Mouse (Mus musculus) brown adipose tissue, adult 24 weeks (tissue): ENCODE measurements at regions not wholly inside any gene's neighbourhood (a gene's known extent, or its start where the extent isn't known, plus 50 kb on each side); places are given as distances from the start of the nearest gene placed in this dataset.

Source experiments
- H3K27ac ChIP-seq: fragments of 200-500 bp; replicated peaks from 2 replicates; pipeline ENCODE4 v1.5.1; 2012; ENCODE audit warnings: low read depth, mild to moderate bottlenecking, low read length
- H3K4me1 ChIP-seq: fragments of 200-500 bp; 2 replicates; pipeline ENCODE4 v1.6.1; 2012; ENCODE audit warnings: low read length, mixed read lengths; ENCODE audit not compliant: control insufficient read depth, insufficient read depth, insufficient read length
- H3K4me3 ChIP-seq: fragments of 200-500 bp; 2 replicates; pipeline ENCODE4 v1.5.1; 2012; ENCODE audit warnings: low read depth, mild to moderate bottlenecking, low read length, moderate library complexity; ENCODE audit not compliant: insufficient read depth

DNA sequence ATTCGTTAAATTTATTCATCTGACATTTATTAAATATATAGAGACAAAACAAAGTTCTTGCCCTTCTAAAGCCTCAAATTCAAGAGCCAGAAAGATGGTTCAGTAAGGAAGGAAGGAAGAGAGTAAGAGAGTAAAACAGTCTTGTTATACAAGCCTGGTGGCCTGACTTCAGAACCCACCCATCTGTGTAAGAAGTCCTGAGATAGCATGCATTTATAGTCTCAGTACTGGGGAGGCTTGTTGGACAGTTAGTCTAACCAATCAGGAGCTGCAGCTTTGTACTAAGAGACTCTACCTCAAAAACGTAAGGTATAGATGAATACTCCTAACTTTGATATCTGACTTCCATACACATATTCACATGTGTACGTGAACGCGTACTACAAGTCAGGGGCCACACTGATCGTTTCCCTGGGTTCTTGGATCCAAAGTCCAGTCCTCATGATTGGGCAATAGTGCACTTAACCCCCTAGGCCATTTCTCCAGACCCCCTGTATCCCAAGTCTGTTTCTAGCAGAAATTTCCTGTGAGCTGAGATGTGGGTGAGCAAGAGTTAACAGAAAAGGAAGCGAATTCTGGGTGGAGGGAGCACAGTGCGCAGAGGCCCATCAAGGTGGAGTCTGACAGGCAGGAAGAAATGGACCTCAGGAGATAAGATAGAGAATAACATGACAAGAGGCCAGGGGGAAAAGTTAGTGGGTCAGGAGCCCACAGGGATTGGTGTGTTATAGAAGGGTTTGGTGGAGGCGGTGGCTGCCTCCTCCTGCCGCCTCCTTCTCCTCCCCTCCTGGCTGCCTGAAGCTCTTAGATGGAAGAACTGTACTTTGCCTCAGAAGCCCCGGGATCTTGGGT, 187.0 kb downstream of the Kit start:
- Histone ChIP-seq H3K27ac (no peak overlapping the region), H3K4me3 (no peak overlapping the region), H3K4me1 (0 out of 2 replicates have a peak, but pooled peaks cover 4% of the 10 kb centered on the region)

DNA sequence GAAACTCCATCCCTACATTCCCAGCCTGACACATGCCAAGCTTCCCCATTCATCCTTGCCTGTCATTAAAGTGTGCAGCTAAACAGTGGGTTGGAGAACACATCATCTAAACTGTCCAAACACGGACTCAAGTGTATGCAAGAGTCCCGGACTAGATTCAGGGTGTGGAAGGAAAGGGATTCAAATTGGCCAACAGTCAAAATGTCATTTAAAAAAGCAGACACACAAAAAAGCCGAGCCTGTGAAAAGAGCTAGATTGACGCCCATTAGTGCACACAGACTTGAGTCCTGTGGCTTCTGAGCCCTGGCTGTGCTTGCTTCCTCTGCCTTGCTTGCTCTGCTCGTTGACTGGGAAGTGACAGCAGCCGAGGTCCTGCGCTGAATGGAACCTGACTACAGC, 181.5 kb downstream of the Kit start:
- no peaks in the 10 kb centered on the region for H3K4me1 ChIP-seq
- no peak overlapping the region for H3K4me3 ChIP-seq
- no peak overlapping the region for H3K27ac ChIP-seq

DNA sequence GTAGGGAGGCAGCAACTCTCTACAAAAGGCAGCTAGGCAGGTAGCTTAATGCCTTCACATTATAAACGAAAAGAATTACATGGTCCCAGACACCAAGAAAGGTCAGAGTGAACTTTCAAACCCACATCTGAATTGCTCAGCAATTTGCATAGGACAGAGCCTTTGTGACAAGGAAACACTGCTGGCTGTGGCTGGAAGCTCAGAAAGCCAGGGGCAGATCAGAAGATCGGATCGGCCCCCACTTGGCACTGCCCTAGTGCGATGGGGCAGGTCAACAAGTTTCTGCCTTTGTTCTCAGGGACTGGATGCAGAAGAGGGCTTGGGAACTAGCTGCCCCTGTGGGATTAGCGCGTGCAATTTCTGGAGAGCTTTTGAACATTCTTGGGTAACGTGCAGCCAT, 179.6 kb downstream of the Kit start:
- no peak overlapping the region for H3K27ac ChIP-seq

DNA sequence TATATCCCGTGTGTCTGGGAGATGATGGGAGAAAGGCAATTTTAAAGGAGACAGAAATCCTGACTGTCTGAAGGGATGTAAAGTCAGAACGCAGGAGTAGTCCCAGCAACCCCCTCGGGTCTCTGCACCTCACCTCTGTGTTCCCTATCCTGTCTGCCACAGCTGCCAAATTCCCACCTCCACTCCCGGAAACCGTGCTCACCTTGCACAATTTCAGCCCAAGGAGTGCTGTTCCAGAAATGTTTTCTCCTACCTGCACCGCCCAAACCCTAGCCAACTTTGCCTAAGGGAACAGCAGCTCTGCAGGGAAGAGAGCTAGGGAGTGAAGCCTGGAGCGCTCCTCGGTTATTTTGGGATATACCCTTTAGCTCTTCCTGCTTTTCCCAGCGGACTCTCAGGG, 170.6 kb downstream of the Kit start:
- H3K4me1 ChIP-seq, result no peaks in the 10 kb centered on the region
- no peak overlapping the region for H3K4me3 ChIP-seq

More for the DNA sequence above, 179.6 kb downstream of the Kit start:
- Histone ChIP-seq H3K4me3 (no peak overlapping the region), H3K4me1 (no peaks in the 10 kb centered on the region)

DNA sequence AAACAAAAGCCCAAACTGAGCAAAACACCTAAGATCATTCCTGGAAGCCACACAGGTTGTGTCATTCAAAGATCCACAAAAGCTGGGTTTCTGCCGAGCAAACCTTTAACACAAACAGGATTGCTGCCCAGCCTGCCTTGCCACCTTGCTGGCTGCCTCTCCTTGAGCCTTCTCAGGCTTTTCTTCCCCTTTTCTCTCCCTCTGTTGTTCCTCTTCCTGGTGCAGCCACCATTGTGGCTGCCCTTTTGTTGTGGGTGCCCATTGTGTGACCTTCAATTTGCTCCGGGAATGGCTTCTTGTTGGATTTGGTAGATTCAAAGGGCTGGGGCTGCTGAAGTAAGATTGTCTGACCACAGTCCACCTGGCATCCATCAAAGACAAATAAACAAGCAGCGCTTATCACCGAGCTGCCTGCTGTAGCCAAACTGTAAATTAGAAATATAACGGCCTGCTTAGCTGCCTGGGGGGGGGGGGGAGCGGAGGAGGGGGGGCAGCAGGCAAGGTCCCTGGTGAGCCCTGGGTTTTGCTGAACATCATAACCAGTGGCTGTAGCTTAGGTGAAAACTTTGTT, 169.8 kb downstream of the Kit start:
- H3K27ac ChIP-seq, result no peak overlapping the region
- no peak overlapping the region for H3K4me3 ChIP-seq
- no peaks in the 10 kb centered on the region for H3K4me1 ChIP-seq

More for the DNA sequence above, 170.6 kb downstream of the Kit start:
- H3K27ac ChIP-seq, result no peak overlapping the region

DNA sequence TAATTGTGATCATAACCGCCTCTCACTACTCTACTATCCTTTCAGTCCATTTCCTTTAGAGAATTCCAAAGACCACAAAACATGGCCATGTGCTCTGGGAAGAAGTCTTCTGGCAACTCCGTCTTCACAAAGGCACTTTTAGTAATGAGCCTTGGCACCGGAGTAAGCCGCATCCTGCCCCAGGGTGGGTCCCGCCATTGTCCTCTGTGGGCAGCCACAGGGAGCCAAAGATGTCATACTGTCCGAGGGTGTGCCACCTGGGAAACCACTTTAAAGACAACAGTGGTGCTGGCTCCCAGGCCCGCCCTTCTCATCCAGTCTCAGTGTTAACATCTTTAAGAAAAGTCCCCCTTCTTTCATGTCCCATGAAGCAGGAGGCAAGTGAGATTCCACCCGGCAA, 164.6 kb downstream of the Kit start:
- Histone ChIP-seq H3K4me1 (peaks cover 3% of the 10 kb centered on the region; the same call in 1 of the 2 replicates), H3K27ac (no peak overlapping the region), H3K4me3 (no peak overlapping the region)

DNA sequence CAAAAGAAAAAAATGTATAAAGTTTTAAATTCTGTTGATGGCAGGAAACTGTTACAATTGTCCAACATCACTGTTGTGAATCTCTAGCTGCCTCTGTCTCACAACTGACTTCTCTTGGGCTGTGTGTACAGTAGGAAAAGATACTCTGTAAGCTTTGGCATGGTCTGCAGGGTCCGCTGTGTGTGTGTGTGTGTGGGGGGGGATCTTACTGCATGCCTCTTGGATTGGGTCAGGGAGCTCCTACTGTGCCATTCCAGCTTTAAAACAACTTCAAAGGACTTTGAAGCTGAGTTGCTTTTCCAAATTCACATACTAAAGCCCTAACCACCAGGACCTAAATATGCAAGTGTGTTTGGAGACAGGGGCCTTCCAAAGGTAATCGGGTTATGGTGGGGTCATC, 163.7 kb downstream of the Kit start:
- no peak overlapping the region for H3K4me3 ChIP-seq
- no peak overlapping the region for H3K27ac ChIP-seq
- peaks cover 3% of the 10 kb centered on the region; the same call in 1 of the 2 replicates for H3K4me1 ChIP-seq

DNA sequence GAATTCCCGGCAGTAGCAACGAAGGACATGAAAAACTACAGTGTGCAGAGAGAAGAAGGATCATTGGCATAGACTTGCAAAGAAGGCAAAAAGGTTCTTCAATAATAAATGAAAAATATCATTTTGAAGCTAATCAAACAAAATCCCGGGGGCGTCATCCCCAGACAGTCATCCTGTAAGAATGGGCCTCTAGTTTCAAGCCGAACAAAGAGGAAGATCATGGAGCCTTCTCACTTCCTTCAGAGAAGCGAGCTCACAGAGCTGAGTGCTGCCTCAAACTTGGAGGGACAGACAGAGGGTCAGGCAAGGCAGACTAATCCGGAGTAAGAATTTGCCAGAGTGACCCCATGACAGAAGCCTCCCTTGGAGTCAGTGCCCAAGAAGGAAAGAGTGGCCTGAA, 163.0 kb downstream of the Kit start:
- H3K4me3 ChIP-seq, result no peak overlapping the region
- no peak overlapping the region for H3K27ac ChIP-seq

DNA sequence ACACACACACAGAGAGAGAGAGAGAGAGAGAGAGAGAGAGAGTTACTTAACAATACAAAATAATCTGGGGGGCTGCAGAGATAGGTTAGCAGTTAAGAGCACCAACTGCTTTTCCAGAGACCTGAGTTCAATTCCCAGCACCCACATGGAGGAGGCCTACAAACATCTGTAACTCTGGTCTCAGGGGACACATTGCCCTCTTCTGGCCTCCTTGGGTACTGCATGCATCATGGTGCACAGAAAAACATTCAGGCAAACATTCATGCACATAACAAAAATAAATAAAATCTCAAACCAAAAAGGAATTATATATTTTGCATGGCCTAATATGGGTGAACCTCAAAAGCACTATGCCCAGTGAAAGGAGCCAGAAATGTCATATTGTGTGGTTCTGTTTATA, 161.6 kb downstream of the Kit start:
- Histone ChIP-seq H3K27ac (no peak overlapping the region), H3K4me3 (no peak overlapping the region), H3K4me1 (peaks cover 3% of the 10 kb centered on the region; the same call in 1 of the 2 replicates)

More for the DNA sequence above, 163.0 kb downstream of the Kit start:
- peaks cover 3% of the 10 kb centered on the region; the same call in 1 of the 2 replicates for H3K4me1 ChIP-seq

DNA sequence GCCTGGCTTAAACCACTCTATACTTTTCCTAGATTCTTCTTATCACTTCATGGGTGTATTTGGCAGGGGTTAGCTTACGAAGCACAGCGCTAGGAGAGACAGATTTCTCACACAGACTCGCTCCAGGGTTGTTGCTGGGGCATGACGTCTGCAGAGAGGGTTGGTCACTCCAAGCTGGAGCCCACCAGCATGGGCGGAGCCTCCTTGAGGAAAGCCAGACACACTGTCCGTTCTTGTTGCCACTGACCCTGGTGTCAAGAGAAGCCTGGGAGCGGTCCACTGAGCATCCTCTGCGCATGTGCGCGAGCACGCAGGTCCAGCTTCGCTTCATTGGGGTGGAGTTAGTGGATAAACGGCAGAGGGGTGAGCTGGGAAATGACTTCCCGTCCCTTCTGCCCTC, 159.8 kb downstream of the Kit start:
- H3K4me3 ChIP-seq, result peak overlapping the region; percentile 33; the same call in 1 of the 2 replicates
- no peak overlapping the region for H3K27ac ChIP-seq
- peaks cover 3% of the 10 kb centered on the region for H3K4me1 ChIP-seq

DNA sequence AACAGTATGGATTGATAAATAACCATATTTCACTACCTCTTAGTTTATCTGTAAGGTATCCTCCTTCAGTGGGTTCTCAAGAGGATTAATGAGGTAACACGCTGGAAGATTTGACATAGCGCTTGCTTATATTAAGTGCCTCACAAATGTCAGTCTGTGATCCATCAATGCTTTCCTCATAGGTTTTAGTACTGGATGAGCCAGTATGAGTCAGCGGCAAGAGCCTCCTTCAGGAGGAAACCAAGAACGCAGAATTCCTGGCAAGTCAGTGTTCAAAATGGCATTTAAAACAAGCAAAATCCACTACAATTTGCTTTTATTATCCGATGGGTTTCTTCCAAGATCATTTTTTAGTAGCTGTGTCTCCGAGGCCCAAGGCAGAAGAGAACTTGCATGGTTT, 159.3 kb downstream of the Kit start:
- Histone ChIP-seq H3K27ac (no peak overlapping the region), H3K4me1 (no peaks in the 10 kb centered on the region; the same call in 1 of the 2 replicates), H3K4me3 (no peak overlapping the region)

DNA sequence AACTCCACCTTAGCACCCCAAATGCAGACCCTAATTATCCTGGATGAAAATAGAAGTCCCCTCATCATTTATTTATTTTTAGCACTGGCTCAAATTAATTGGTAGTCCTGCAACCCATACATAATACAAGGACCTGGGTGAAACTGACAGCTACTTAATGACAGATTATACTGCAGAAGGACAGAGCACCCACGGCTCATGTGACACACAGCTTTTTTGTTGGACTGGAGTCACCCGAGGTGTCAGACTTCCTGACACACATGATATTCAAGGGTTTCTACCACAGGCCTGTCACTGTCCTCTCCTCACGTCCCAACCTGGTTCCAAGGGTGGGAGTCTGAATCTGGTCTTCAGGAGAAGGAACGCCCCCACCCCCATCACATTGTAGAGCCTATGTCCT, 156.5 kb downstream of the Kit start:
- Histone ChIP-seq H3K4me3 (no peak overlapping the region), H3K27ac (no peak overlapping the region), H3K4me1 (no peaks in the 10 kb centered on the region; the same call in 1 of the 2 replicates)

DNA sequence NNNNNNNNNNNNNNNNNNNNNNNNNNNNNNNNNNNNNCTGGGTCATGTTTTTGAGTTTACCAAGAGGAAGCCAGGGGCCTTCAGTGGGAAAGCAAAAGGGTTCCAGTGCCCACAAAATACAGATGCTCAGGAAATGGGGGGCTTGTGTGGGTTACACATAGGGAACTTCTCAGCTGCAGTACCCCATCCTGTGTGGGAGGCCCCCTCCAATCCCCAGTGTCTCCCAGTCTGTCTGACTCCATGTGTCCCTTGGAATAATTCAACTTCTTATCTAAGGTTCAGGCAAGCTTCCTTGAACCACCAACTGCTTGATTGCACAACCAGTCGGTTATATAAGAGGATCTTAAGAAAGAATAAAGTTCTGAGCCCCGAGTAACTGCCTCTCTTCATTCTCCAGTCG, 156.0 kb downstream of the Kit start:
- no peaks in the 10 kb centered on the region; the same call in 1 of the 2 replicates for H3K4me1 ChIP-seq
- H3K27ac ChIP-seq, result no peak overlapping the region
- no peak overlapping the region for H3K4me3 ChIP-seq

DNA sequence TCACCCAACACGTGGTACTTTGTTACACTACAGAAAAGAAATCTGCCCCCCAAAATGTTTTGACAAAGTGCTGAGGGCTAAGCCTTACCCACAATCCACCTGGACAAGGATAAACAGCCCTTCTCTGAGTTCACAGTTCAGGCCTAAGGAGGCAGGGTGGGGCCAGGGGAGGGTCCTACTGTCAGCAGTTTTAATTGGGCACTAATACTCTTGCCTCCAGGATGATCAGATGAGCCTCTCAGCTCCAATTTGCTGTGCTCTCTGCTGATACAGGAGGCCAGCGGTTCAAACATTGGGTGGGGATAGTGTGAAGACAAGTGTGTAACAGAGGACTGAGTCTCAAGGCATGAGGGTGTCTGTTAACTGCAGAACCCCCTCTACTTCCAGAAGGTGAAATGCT, 146.6 kb downstream of the Kit start:
- H3K27ac ChIP-seq, result no peak overlapping the region
- H3K4me1 ChIP-seq, result no peaks in the 10 kb centered on the region
- H3K4me3 ChIP-seq, result no peak overlapping the region

DNA sequence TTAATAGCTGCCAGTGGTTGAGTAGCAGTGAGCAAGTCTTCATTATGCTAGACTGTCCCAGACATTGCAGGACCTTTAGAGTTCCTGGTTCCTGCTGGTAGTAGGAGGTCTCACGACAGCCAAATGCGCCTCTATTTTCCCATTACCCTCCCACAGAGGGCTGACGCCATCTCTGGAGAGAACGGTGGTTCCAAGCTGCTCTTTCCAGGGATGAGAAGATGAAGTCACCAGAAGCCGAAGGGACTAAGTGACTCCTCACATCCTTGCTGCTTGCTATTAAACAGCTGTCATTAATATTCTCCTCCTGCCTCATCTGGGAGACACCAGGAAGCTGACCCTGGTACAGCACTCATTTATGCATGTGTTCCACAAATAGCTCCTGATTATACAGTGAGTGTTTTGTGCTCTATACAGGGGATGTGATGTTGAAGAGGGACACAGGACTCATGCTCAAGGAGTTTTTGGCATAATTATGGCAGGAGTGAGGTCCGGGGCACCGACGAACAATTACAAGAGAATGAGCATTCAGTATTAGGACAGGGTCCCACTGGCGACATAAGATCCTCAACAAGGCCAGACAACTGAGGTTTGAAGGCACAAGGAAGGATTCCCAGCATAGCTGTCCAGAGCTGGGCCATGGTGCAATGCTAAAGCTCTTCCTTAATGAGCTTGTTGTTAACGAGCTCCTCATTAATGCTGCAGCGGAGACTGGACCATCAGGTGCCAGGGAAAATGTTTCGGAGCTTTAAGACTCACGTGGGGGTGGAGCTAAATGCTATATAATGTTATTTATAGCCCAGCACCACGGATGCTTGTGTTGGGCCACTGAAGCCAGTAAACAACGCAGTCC, 145.6 kb downstream of the Kit start:
- H3K4me1 ChIP-seq, result no peaks in the 10 kb centered on the region
- no peak overlapping the region for H3K27ac ChIP-seq
- H3K4me3 ChIP-seq, result no peak overlapping the region
